Mouse (Mus musculus): ENCODE measurements around the gene Gstp2. TPM values are rescaled to one million over a fixed set of nuclear protein-coding genes. Genes with fewer than 3 reads are reported as not detected.
"Not testable (repeated sequence)": the region's sequence is repeated elsewhere in the genome, so short reads cannot be mapped to it uniquely, and the experiment has no call there.

The Gstp2 gene
- polyA plus RNA-seq, 1 experiment from 2014 or later, result 3.5 TPM

GRCm38 (mm10) chr19:4055947-4056693 is 10.3 kb upstream of the Gstp2 start:
- no peak overlapping the region for H3K27ac ChIP-seq (ENCODE audit: low read length)
- no peak overlapping the region for H3K4me3 ChIP-seq (ENCODE audit: low read length)
- peaks cover 6% of the 10 kb centered on the region; the same call in 1 of the 2 replicates for H3K4me1 ChIP-seq (replicated peaks; ENCODE audit: control insufficient read depth, insufficient read depth, low read length)
- H3K27me3 ChIP-seq (ENCODE audit: control insufficient read depth, insufficient read depth, low read depth, low read length), result no peaks in the 10 kb centered on the region; the same call in 1 of the 2 replicates
- no peak for ATAC-seq (ENCODE audit: low read depth)
- no peak overlapping the region for H3K9ac ChIP-seq (ENCODE audit: low read length)
- 48% methylated on average over 15 of the region's 15 CpGs for WGBS
- H3K36me3 ChIP-seq (ENCODE audit: control insufficient read depth, insufficient read depth, low read length), result no peaks in the 10 kb centered on the region
- no peaks in the 10 kb centered on the region for H3K9me3 ChIP-seq (ENCODE audit: control insufficient read depth, low read length)
- H3K4me2 ChIP-seq (ENCODE audit: low read depth, low read length), result no peak overlapping the region

GRCm38 (mm10) chr19:4055216-4055946 is 9.6 kb upstream of the Gstp2 start:
- Histone ChIP-seq H3K9ac (ENCODE audit: low read length) (no peak overlapping the region), H3K4me3 (ENCODE audit: low read length) (no peak overlapping the region)
- 64% methylated on average over 8 of the region's 8 CpGs for WGBS

GRCm38 (mm10) chr19:4054613-4055012 is 8.8 kb upstream of the Gstp2 start:
- WGBS, result 85% methylated on average over 5 of the region's 5 CpGs
- Histone ChIP-seq H3K36me3 (ENCODE audit: control insufficient read depth, insufficient read depth, low read length) (no peaks in the 10 kb centered on the region), H3K4me1 (replicated peaks; ENCODE audit: control insufficient read depth, insufficient read depth, low read length) (peaks cover 5% of the 10 kb centered on the region; the same call in 1 of the 2 replicates), H3K9ac (ENCODE audit: low read length) (no peak overlapping the region), H3K27ac (ENCODE audit: low read length) (no peak overlapping the region), H3K4me2 (ENCODE audit: low read depth, low read length) (no peak overlapping the region), H3K27me3 (ENCODE audit: control insufficient read depth, insufficient read depth, low read depth, low read length) (no peaks in the 10 kb centered on the region; the same call in 1 of the 2 replicates), H3K4me3 (ENCODE audit: low read length) (no peak overlapping the region), H3K9me3 (ENCODE audit: control insufficient read depth, low read length) (no peaks in the 10 kb centered on the region)
- ATAC-seq (ENCODE audit: low read depth), result no peak

More at GRCm38 (mm10) chr19:4055216-4055946, 9.6 kb upstream of the Gstp2 start:
- no peaks in the 10 kb centered on the region for H3K36me3 ChIP-seq (ENCODE audit: control insufficient read depth, insufficient read depth, low read length)
- peaks cover 6% of the 10 kb centered on the region; the same call in 1 of the 2 replicates for H3K4me1 ChIP-seq (replicated peaks; ENCODE audit: control insufficient read depth, insufficient read depth, low read length)
- H3K9me3 ChIP-seq (ENCODE audit: control insufficient read depth, low read length), result no peaks in the 10 kb centered on the region
- no peak overlapping the region for H3K27ac ChIP-seq (ENCODE audit: low read length)
- no peaks in the 10 kb centered on the region; the same call in 1 of the 2 replicates for H3K27me3 ChIP-seq (ENCODE audit: control insufficient read depth, insufficient read depth, low read depth, low read length)
- H3K4me2 ChIP-seq (ENCODE audit: low read depth, low read length), result no peak overlapping the region
- 0 out of 2 replicates have a peak, but pooled peaks have one; percentile 23 for ATAC-seq (ENCODE audit: low read depth)

GRCm38 (mm10) chr19:4052516-4053030 is 6.8 kb upstream of the Gstp2 start:
- Histone ChIP-seq H3K4me2 (ENCODE audit: low read depth, low read length) (no peak overlapping the region), H3K4me3 (ENCODE audit: low read length) (no peak overlapping the region), H3K27ac (ENCODE audit: low read length) (no peak overlapping the region), H3K9ac (ENCODE audit: low read length) (no peak overlapping the region), H3K9me3 (ENCODE audit: control insufficient read depth, low read length) (no peaks in the 10 kb centered on the region), H3K27me3 (ENCODE audit: control insufficient read depth, insufficient read depth, low read depth, low read length) (no peaks in the 10 kb centered on the region; the same call in 1 of the 2 replicates), H3K4me1 (replicated peaks; ENCODE audit: control insufficient read depth, insufficient read depth, low read length) (no peaks in the 10 kb centered on the region), H3K36me3 (ENCODE audit: control insufficient read depth, insufficient read depth, low read length) (no peaks in the 10 kb centered on the region)
- WGBS, result 70% methylated on average over 5 of the region's 5 CpGs
- ATAC-seq (ENCODE audit: low read depth), result no peak

GRCm38 (mm10) chr19:4051741-4052515 is 6.1 kb upstream of the Gstp2 start:
- no peak overlapping the region for H3K9ac ChIP-seq (ENCODE audit: low read length)
- H3K4me1 ChIP-seq (replicated peaks; ENCODE audit: control insufficient read depth, insufficient read depth, low read length), result no peaks in the 10 kb centered on the region
- no peak overlapping the region for H3K4me3 ChIP-seq (ENCODE audit: low read length)
- no peak overlapping the region for H3K27ac ChIP-seq (ENCODE audit: low read length)
- 51% methylated on average over 10 of the region's 10 CpGs for WGBS
- H3K4me2 ChIP-seq (ENCODE audit: low read depth, low read length), result no peak overlapping the region
- no peak for ATAC-seq (ENCODE audit: low read depth)
- no peaks in the 10 kb centered on the region; the same call in 1 of the 2 replicates for H3K27me3 ChIP-seq (ENCODE audit: control insufficient read depth, insufficient read depth, low read depth, low read length)
- H3K36me3 ChIP-seq (ENCODE audit: control insufficient read depth, insufficient read depth, low read length), result no peaks in the 10 kb centered on the region
- no peaks in the 10 kb centered on the region for H3K9me3 ChIP-seq (ENCODE audit: control insufficient read depth, low read length)

GRCm38 (mm10) chr19:4051016-4051415 is 5.2 kb upstream of the Gstp2 start:
- no peak overlapping the region for H3K4me2 ChIP-seq (ENCODE audit: low read depth, low read length)
- no peak overlapping the region for H3K9ac ChIP-seq (ENCODE audit: low read length)
- H3K36me3 ChIP-seq (ENCODE audit: control insufficient read depth, insufficient read depth, low read length), result no peaks in the 10 kb centered on the region
- no peaks in the 10 kb centered on the region; the same call in 1 of the 2 replicates for H3K4me1 ChIP-seq (replicated peaks; ENCODE audit: control insufficient read depth, insufficient read depth, low read length)
- H3K9me3 ChIP-seq (ENCODE audit: control insufficient read depth, low read length), result no peaks in the 10 kb centered on the region
- H3K27me3 ChIP-seq (ENCODE audit: control insufficient read depth, insufficient read depth, low read depth, low read length), result no peaks in the 10 kb centered on the region; the same call in 1 of the 2 replicates
- 88% methylated on average over 5 of the region's 5 CpGs for WGBS
- H3K4me3 ChIP-seq (ENCODE audit: low read length), result no peak overlapping the region
- ATAC-seq (ENCODE audit: low read depth), result no peak
- H3K27ac ChIP-seq (ENCODE audit: low read length), result no peak overlapping the region

- not testable (repeated sequence) for H3K4me1 ChIP-seq (replicated peaks; ENCODE audit: control insufficient read depth, insufficient read depth, low read length); H3K27ac ChIP-seq (ENCODE audit: low read length); H3K4me3 ChIP-seq (ENCODE audit: low read length); H3K4me2 ChIP-seq (ENCODE audit: low read depth, low read length); H3K9me3 ChIP-seq (ENCODE audit: control insufficient read depth, low read length); H3K9ac ChIP-seq (ENCODE audit: low read length); H3K36me3 ChIP-seq (ENCODE audit: control insufficient read depth, insufficient read depth, low read length); ATAC-seq (ENCODE audit: low read depth); H3K27me3 ChIP-seq (ENCODE audit: control insufficient read depth, insufficient read depth, low read depth, low read length)
- 65% methylated on average over 5 of the region's 5 CpGs for WGBS
Observed at GRCm38 (mm10) chr19:4049069-4049468, 3.2 kb upstream of the Gstp2 start.

- Histone ChIP-seq H3K9me3 (ENCODE audit: control insufficient read depth, low read length) (no peaks in the 10 kb centered on the region), H3K36me3 (ENCODE audit: control insufficient read depth, insufficient read depth, low read length) (no peaks in the 10 kb centered on the region), H3K4me2 (ENCODE audit: low read depth, low read length) (no peak overlapping the region), H3K27ac (ENCODE audit: low read length) (no peak overlapping the region), H3K4me3 (ENCODE audit: low read length) (no peak overlapping the region), H3K27me3 (ENCODE audit: control insufficient read depth, insufficient read depth, low read depth, low read length) (no peaks in the 10 kb centered on the region), H3K9ac (ENCODE audit: low read length) (no peak overlapping the region), H3K4me1 (replicated peaks; ENCODE audit: control insufficient read depth, insufficient read depth, low read length) (peaks cover 4% of the 10 kb centered on the region)
- no peak for ATAC-seq (ENCODE audit: low read depth)
- WGBS, result 12% methylated on average over 4 of the region's 4 CpGs
Observed at GRCm38 (mm10) chr19:4047859-4048258, 2.0 kb upstream of the Gstp2 start.
